Mouse (Mus musculus) olfactory bulb, adult 2 months (tissue): Measurements from ENCODE around the gene Stk11.

ENCODE experiments used
- CTCF ChIP-seq: fragments of 200-500 bp; IDR thresholded peaks from 2 replicates; pipeline ENCODE4 v1.5.1; 2012; ENCODE audit warnings: low read depth, mild to moderate bottlenecking, low read length, moderate library complexity; ENCODE audit not compliant: insufficient read depth
- POLR2A ChIP-seq: fragments of 200-500 bp; IDR thresholded peaks from 2 replicates; pipeline ENCODE4 v1.6.1; 2012; ENCODE audit warnings: mild to moderate bottlenecking, low read depth, low read length, moderate library complexity; ENCODE audit not compliant: insufficient read depth

DNA sequence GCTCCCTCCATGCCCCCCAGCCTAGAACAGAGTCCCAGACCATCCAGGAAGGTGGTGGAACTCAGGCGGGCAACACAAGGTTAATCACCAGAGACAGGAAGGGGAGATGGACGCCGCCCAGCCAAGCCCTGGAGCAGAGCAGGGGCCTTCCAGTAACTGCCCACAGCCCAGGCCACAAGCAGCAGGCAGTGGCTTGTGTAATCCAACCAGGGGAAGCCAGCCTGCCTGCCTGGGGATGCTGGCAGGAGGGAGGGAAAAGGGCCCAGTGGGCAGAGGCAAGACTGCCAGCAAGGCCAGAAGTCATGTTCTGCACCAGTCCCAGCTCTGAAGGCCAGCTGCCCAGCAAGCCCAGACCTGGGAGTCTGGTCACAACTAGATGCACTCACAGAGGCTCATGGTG, 28.8 kb upstream of the Stk11 start:
- TF ChIP-seq CTCF (no peak), POLR2A (no peak)
